Mouse (Mus musculus): ENCODE measurements around the gene Sccpdh. TPM values are rescaled to one million over a fixed set of nuclear protein-coding genes. Genes with fewer than 3 reads are reported as not detected.
"Not testable (repeated sequence)": the region's sequence is repeated elsewhere in the genome, so short reads cannot be mapped to it uniquely, and the experiment has no call there.

Sccpdh gene
- polyA plus RNA-seq, 1 experiment from 2014 or later: 39.0 TPM

DNA sequence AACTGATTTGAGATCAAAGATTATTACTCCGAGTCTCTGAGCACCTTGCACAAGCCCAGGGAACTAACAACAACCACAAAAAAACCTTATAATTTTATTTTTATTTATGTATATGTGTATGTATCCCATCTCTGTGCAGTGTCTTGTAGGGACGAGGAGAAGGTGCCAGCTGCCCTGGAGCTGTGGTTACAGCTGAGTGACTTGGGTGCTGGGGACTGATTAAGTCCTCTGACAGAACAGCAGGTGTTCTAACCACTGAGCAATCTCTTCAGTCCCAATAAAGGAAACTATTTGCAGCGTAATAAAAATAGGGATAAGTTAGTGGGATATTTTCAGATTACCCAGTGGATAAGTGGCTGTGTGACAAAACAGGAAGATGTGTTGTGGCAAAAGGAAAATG lies 6.3 kb downstream of the Sccpdh start:
- H3K9ac ChIP-seq (ENCODE audit: low read length): no peak overlapping the region
- H3K27me3 ChIP-seq (ENCODE audit: control insufficient read depth, insufficient read depth, low read length): no peaks in the 10 kb centered on the region
- ATAC-seq (ENCODE audit: low FRiP score, low TSS enrichment) (no peak), DNase-seq (ENCODE audit: low spot score) (no peak)
- H3K4me1 ChIP-seq (replicated peaks; ENCODE audit: control insufficient read depth, insufficient read depth): no peaks in the 10 kb centered on the region
- TF ChIP-seq EP300 (optimal IDR thresholded peaks at IDR 0.05) (no peak), CTCF (IDR thresholded peaks at IDR 0.05; ENCODE audit: low read depth) (no peak)
- H3K4me3 ChIP-seq (ENCODE audit: low read depth, low read length): no peak overlapping the region
- no peak overlapping the region for H3K4me2 ChIP-seq (replicated peaks; ENCODE audit: low read depth)
- WGBS: 90% methylated on average over 3 of the region's 3 CpGs
- no peaks in the 10 kb centered on the region for H3K9me3 ChIP-seq (ENCODE audit: control insufficient read depth, low read length)
- H3K27ac ChIP-seq (replicated peaks): no peak overlapping the region
- H3K36me3 ChIP-seq (ENCODE audit: control insufficient read depth, insufficient read depth, low read length): peaks cover 5% of the 10 kb centered on the region; the same call in 1 of the 2 replicates

DNA sequence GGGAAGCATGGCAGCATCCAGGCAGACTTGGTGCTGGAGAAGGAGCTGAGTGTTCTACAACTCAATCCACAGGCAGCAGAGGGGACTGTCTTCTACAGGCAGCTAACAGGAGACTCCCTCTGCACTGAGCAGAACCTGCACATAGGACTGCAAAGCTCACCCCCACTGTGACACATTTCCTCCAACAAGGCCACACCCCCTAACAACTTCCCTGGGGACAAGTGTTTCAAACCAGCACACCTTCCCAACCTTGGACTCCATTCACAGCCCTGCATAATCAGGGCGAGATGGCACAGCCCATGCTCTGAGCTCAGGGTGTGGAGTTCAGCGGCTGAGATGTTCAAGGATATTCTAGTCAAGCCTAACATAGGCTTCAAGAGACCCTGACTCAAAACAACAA lies 9.0 kb downstream of the Sccpdh start:
- no peak overlapping the region for H3K4me2 ChIP-seq (replicated peaks; ENCODE audit: low read depth)
- no peaks in the 10 kb centered on the region for H3K4me1 ChIP-seq (replicated peaks; ENCODE audit: control insufficient read depth, insufficient read depth)
- peaks cover 5% of the 10 kb centered on the region; the same call in 1 of the 2 replicates for H3K36me3 ChIP-seq (ENCODE audit: control insufficient read depth, insufficient read depth, low read length)
- DNase-seq (ENCODE audit: low spot score) (no peak), ATAC-seq (ENCODE audit: low FRiP score, low TSS enrichment) (no peak)
- H3K27ac ChIP-seq (replicated peaks): no peak overlapping the region
- TF ChIP-seq EP300 (optimal IDR thresholded peaks at IDR 0.05) (no peak), CTCF (IDR thresholded peaks at IDR 0.05; ENCODE audit: low read depth) (no peak)
- no peaks in the 10 kb centered on the region for H3K9me3 ChIP-seq (ENCODE audit: control insufficient read depth, low read length)
- H3K4me3 ChIP-seq (ENCODE audit: low read depth, low read length): no peak overlapping the region
- WGBS: 94% methylated on average over 2 of the region's 2 CpGs
- no peak overlapping the region for H3K9ac ChIP-seq (ENCODE audit: low read length)
- H3K27me3 ChIP-seq (ENCODE audit: control insufficient read depth, insufficient read depth, low read length): no peaks in the 10 kb centered on the region

DNA sequence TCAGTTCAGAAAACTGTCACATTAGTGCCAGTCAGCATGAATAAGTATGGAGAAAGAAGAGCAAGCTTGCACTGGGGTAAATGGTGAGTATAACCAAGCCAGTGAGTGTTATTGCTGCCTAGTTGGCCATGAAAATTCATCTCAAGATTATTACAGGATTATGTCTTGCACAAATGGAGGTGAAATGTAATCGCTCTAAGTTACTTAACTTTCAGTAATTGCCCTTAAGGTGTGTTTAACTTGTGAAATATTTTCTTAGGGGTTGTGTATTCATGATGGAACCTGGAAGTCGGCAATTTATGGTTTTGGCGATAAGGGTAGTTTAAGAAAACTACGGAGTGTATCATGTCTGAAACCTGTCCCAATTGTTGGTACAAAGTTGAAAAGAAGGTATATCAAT lies 11.3 kb downstream of the Sccpdh start:
- no peak overlapping the region for H3K4me3 ChIP-seq (ENCODE audit: low read depth, low read length)
- H3K9ac ChIP-seq (ENCODE audit: low read length): no peak overlapping the region
- H3K27me3 ChIP-seq (ENCODE audit: control insufficient read depth, insufficient read depth, low read length): no peaks in the 10 kb centered on the region
- no peaks in the 10 kb centered on the region for H3K9me3 ChIP-seq (ENCODE audit: control insufficient read depth, low read length)
- DNase-seq (ENCODE audit: low spot score) (no peak), ATAC-seq (ENCODE audit: low FRiP score, low TSS enrichment) (no peak)
- 95% methylated on average over 4 of the region's 4 CpGs for WGBS
- H3K36me3 ChIP-seq (ENCODE audit: control insufficient read depth, insufficient read depth, low read length): peaks cover 5% of the 10 kb centered on the region
- no peak overlapping the region for H3K27ac ChIP-seq (replicated peaks)
- no peak for TF ChIP-seq EP300 (optimal IDR thresholded peaks at IDR 0.05)
- no peak for TF ChIP-seq CTCF (IDR thresholded peaks at IDR 0.05; ENCODE audit: low read depth)
- H3K4me2 ChIP-seq (replicated peaks; ENCODE audit: low read depth): no peak overlapping the region
- H3K4me1 ChIP-seq (replicated peaks; ENCODE audit: control insufficient read depth, insufficient read depth): no peaks in the 10 kb centered on the region

DNA sequence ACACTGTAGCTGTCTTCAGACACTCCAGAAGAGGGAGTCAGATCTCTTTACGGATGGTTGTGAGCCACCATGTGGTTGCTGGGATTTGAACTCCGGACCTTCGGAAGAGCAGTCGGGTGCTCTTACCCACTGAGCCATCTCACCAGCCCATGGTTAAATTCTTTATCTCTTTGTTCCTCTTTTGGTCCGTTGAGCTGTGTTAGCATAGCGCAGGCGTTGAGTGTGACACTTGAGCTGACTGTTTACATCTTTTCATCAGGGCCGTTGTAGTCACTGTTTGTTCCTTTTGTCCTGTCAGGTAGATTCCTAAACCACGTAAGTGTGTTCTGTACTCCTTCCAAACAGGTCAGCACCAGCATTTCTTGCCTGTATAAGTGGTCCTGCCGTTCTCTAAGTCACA lies 14.7 kb downstream of the Sccpdh start:
- 77% methylated on average over 9 of the region's 10 CpGs for WGBS
- not testable (repeated sequence) for ATAC-seq (ENCODE audit: low FRiP score, low TSS enrichment); H3K4me1 ChIP-seq (replicated peaks; ENCODE audit: control insufficient read depth, insufficient read depth); H3K4me2 ChIP-seq (replicated peaks; ENCODE audit: low read depth); H3K9ac ChIP-seq (ENCODE audit: low read length); H3K27me3 ChIP-seq (ENCODE audit: control insufficient read depth, insufficient read depth, low read length); DNase-seq (ENCODE audit: low spot score); H3K9me3 ChIP-seq (ENCODE audit: control insufficient read depth, low read length); H3K27ac ChIP-seq (replicated peaks); H3K4me3 ChIP-seq (ENCODE audit: low read depth, low read length); H3K36me3 ChIP-seq (ENCODE audit: control insufficient read depth, insufficient read depth, low read length)

DNA sequence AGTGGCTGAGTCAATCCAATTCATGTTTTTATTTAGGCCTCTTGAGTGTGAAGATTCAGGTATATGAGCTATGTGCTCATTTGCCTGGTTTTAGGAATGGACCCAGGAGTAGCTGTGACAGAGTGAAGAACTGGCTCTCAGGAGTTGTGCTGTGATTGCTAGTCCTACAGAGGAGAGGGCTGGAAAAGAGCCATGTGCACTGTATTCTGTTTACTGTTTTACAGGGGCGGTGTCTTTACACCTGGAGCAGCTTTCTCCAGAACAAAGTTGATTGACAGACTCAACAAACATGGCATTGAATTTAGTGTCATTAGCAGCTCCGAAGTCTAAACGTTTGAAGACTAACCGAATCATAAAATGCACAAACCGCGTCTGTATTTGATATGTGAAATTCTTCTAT lies 18.3 kb downstream of the Sccpdh start:
- Histone ChIP-seq H3K27me3 (ENCODE audit: control insufficient read depth, insufficient read depth, low read length) (no peaks in the 10 kb centered on the region), H3K4me1 (replicated peaks; ENCODE audit: control insufficient read depth, insufficient read depth) (no peaks in the 10 kb centered on the region), H3K4me2 (replicated peaks; ENCODE audit: low read depth) (no peak overlapping the region), H3K4me3 (ENCODE audit: low read depth, low read length) (no peak overlapping the region), H3K36me3 (ENCODE audit: control insufficient read depth, insufficient read depth, low read length) (peaks cover 6% of the 10 kb centered on the region; the same call in 1 of the 2 replicates), H3K9ac (ENCODE audit: low read length) (no peak overlapping the region), H3K27ac (replicated peaks) (no peak overlapping the region), H3K9me3 (ENCODE audit: control insufficient read depth, low read length) (no peaks in the 10 kb centered on the region)
- DNase-seq (ENCODE audit: low spot score) (no peak), ATAC-seq (ENCODE audit: low FRiP score, low TSS enrichment) (no peak)
- WGBS: 72% methylated on average over 6 of the region's 6 CpGs
- TF ChIP-seq EP300 (optimal IDR thresholded peaks at IDR 0.05) (no peak), CTCF (IDR thresholded peaks at IDR 0.05; ENCODE audit: low read depth) (no peak)

DNA sequence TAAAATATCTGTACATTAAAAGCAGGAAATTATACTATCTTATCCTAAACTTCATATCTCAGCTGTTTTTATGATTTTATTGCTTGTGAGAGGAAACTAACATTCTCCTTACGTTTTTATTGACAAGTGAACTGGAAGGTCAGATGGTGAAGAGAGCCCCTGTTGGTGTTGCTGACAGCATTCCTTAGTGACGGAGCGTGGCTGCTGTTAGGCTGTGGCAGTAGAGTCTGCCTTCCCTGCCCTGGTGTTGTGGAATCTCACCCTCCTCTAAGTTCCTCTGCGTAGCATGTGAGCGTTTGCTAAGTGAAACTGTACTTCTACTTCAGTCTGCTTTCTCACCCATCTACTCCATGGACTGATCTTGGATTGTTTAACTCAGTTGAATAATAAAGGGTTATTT lies 18.8 kb downstream of the Sccpdh start:
- Histone ChIP-seq H3K4me3 (ENCODE audit: low read depth, low read length) (no peak overlapping the region), H3K27ac (replicated peaks) (no peak overlapping the region), H3K9me3 (ENCODE audit: control insufficient read depth, low read length) (no peaks in the 10 kb centered on the region), H3K27me3 (ENCODE audit: control insufficient read depth, insufficient read depth, low read length) (no peaks in the 10 kb centered on the region), H3K4me2 (replicated peaks; ENCODE audit: low read depth) (no peak overlapping the region), H3K4me1 (replicated peaks; ENCODE audit: control insufficient read depth, insufficient read depth) (no peaks in the 10 kb centered on the region), H3K9ac (ENCODE audit: low read length) (no peak overlapping the region), H3K36me3 (ENCODE audit: control insufficient read depth, insufficient read depth, low read length) (peaks cover 6% of the 10 kb centered on the region; the same call in 1 of the 2 replicates)
- no peak for DNase-seq (ENCODE audit: low spot score)
- 81% methylated on average over 5 of the region's 5 CpGs for WGBS
- TF ChIP-seq EP300 (optimal IDR thresholded peaks at IDR 0.05) (no peak), CTCF (IDR thresholded peaks at IDR 0.05; ENCODE audit: low read depth) (no peak)
- ATAC-seq (ENCODE audit: low FRiP score, low TSS enrichment): no peak

All from stomach, postnatal 0 days (tissue).